Mouse (Mus musculus): ENCODE results near the gene Cma1.
"Not testable (repeated sequence)": the region's sequence is repeated elsewhere in the genome, so short reads cannot be mapped to it uniquely, and the experiment has no call there.

The Cma1 gene

DNA sequence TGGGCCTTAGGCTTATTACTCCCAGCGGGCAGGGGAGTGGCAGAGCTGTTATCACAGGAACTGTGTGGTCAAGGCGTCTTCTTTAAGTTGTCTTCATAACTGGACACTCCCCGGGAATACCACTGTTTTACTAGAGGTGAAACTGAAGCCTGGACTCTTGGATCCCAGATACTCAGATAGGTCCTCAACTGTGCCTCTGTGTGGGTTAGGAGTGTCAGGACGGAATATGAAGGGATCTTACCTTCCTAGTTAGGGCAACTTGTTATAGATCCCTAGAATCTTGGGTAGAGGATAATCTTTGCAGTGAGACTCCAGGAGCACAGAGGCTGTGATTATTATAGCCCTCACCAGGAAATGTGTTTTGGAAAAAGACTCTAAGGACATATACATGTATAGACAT lies at the start of gene Cma1:
Gene Cma1, minus strand, starts transcription at position 101 of the 400 bp plus-strand sequence.
- DNase-seq (ENCODE audit: low spot score in 2 of 2): no peak

DNA sequence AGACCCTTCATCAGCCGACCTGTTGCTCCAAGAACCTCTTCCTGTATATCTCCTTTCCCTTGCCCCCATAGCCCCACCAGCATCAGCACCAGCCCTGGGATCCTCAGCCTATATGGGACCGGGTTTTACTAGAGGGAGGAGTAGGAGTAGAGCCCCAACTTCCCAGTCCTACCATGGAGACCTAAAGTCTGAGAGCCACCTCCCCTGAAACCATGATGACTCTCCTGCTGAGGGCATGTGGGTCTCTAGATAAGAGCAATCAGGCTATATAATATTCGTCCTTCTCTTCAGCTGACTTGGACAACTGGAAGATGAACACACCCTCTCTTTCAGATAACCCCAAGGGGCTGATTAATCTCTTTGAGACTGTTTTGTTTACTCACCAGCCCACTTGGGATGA lies 43.0 kb upstream of the Cma1 start:
- not testable (repeated sequence) for DNase-seq (ENCODE audit: low spot score in 2 of 2)

DNA sequence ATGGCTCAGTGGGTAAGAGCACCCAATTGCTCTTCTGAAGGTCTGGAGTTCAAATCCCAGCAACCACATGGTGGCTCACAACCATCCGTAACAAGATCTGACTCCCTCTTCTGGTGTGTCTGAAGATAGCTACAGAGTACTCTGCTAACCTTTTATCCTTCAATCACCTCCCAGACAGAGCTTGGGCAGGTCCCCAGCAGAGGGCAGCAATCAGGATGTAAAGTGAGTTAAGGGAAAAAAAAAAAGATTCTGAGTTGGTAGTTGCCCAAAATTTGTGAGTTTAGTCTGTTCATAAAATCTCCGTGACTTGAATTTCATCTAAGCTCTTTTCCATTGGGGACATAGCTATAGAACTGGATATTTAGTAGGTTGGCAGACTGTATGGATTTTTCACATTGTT lies 19.4 kb upstream of the Cma1 start:
- not testable (repeated sequence) for DNase-seq (ENCODE audit: low spot score in 2 of 2)

- no peak for DNase-seq (ENCODE audit: low spot score in 2 of 2)
Measured at GRCm38 (mm10) chr14:55963263-55963662, 18.8 kb upstream of the Cma1 start.

DNA sequence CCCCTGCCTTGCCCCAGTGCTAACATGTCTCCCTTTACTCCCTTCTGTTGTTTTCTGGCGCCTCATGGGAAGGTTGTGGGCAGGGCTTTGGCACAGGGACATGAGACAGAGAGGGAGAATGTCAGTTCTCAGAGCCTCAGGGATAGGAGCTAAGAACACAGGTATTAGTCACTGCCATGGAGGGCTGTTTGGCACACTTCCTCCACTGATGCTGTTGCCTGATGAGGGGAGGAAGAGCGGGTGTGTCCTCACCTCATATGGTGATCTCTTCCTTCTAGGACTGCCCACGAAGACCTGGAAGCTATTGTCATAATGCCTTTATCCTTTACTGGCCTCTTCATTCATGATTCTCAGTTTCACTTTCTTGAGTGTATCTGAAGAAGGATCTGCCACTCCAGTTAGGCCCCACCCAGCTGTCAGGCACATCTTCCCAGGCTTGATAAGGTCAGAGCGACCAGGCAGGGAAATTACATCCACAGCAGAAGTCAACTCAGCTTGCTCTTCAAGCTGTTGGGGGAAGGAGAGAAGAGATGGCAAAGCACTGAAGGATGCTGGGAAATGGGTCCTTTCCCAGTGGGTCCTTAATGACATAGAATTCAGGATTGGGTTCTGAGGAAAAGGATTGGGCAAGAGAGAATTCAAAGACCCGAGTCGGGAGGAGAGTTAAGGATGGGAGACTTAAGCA lies 6.0 kb upstream of the Cma1 start, which contains the start of gene Cma2:
Gene Cma2, plus strand, starts transcription at position 635 of the 685 bp plus-strand sequence.
- no peak for DNase-seq (ENCODE audit: low spot score in 2 of 2)

DNA sequence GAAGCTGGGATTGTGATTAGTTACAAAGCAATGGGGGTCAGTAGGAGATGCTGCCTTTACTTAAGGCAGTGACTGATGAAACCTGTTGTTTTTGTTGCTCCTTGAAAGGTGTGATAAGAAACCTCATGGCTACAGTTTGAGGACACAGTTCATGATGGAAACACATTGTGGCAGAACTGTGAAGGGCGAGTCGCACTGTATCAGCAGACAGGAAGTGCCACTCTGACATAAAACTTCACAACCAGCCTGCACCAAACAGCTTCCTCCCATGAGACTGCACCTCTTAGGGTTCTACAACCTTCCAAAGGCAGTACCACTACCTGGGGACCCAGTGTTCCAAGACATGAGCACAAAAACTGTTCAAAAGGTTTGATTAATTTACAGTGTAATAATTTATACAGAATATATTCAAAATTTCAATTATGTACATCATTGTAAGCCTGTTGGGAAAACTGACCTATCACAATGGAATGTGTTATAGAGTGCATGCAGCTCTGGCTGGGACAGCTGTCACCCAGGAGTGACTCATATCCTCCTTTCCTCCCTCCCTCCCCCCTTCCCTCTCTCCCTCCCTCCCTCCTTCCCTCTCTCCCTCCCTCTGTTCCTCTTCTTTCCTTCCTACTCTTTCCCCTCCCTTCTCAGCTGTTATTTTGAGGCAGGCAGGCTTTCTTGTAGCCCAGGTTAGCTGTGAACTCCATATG lies 1.9 kb upstream of the Cma1 start:
- DNase-seq (ENCODE audit: low spot score in 2 of 2): no peak

DNA sequence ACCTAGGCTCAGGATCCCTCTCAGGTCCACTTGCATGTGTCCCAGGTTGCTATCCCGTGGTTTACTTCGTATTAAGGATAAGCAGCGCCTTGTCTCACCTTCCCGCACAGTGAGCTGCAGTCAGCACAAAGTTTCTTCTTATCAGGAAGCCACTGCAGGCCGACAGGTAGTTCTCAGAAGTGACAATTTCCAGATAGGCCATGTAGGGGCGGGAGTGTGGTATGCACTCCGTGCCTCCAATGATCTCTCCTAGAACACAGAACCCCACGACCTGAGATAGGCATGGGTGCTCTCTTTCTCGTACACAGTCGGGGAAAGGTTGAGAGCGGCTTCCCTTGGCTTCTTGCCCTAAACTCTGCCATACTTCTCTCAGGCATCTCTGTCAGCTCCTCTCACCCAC lies 874 bp downstream of the Cma1 start:
- no peak for DNase-seq (ENCODE audit: low spot score in 2 of 2)

- no peak for DNase-seq (ENCODE audit: low spot score in 2 of 2)
Measured at GRCm38 (mm10) chr14:55940070-55940800, 4.2 kb downstream of the Cma1 start.

GRCm38 (mm10) chr14:55933586-55933985 lies 10.9 kb downstream of the Cma1 start:
- no peak for DNase-seq (ENCODE audit: low spot score in 2 of 2)

DNA sequence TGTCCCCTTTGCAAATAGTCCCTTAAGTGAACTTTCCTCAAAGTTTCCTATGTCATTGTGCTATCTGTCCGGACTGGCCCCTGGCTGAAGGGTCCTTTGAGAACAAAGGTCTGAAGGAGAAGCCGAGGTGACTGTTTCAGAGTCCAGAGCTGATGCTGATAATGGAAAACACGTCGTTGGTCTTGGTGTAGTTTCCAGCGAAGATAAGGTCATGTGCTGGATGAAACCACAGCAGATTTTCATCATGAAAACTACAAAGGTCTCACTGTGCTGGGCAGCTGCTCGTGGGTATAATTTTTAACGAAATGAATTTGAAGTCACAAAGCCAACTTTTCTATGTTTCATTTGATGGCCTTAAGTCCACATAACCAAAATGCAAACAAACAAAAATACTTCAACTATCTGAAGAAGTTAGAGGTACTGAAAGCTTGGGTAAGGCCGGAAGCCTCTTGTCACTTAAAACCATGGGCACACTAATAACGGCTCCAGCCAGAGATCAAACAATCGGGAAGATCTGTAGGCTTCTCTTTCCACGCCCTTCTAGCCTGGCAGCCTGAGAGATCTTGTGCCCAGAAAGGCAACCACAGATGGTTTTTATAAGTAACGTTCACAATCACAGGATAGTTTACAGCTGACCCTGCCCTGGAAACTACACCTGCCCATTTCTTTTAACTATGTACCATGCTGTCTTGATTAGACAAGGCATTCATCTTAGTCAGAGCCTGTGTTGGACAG lies 15.0 kb downstream of the Cma1 start:
- no peak for DNase-seq (ENCODE audit: low spot score in 2 of 2)

GRCm38 (mm10) chr14:55926847-55927246 lies 17.6 kb downstream of the Cma1 start:
- no peak for DNase-seq (ENCODE audit: low spot score in 2 of 2)

GRCm38 (mm10) chr14:55922475-55923232 lies 21.8 kb downstream of the Cma1 start:
- no peak for DNase-seq (ENCODE audit: low spot score in 2 of 2)

DNA sequence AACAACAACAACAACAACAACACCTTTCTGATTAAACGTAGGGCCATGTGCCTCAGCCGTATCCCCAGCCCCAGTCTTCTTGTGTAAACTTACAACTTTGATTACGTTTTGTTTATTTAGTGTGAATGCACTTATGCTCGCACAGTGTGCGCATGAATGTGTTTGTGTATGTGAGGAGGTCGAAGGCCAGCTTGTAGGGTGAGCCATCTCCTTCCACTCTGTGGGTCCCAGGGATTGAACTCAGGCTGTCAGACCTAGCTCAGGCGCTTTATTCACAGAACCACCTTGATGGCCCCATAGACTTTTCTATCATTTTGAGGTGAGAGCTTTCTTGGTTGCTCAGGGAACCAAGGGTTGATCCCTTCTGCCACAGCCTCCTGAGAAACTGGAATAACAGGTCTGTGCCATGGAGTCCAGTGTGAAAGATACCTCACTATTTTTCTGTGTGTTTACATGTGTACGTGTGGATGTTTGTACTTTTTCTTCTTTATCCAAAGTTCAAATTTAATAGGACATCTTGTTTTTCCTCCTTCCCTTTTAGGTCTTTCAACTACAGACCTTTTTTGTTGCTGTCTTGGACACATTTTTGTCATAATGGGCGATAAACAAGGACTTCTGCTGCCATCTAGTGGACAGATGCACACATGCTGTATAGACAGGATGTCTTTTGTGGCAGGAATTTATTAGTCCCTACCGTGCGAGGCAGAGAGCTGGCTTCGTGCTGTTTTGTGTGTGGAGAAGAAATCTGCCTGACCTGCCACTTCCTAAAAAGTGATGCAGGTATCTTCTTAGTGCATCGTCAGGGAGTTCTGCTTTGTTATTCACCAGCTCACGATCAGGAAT lies 26.0 kb downstream of the Cma1 start:
- peak; percentile 59 to 68 for DNase-seq (ENCODE audit: low spot score in 2 of 2)

DNA sequence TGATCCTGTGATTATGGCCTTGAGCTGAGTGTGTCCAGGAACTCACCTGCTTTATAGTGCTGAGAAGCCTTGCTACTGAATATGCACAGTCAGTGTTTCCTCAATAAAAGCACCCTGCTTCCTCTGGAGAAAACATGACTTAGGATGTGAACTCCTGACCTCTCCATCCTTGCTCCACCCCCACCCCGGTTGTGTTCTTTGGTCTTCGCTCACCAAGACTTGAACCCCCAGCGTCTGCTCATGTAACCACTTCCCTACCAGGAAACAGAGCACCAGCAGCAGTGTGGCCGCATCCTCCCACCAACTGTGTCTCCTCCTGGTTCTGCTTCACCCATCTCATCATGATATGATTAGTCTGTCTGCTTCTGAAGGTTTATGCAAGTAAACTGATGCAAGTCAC lies 31.1 kb downstream of the Cma1 start:
- no peak for DNase-seq (ENCODE audit: low spot score in 2 of 2)

GRCm38 (mm10) chr14:55905518-55905917 lies 39.0 kb downstream of the Cma1 start:
- DNase-seq (ENCODE audit: low spot score in 2 of 2): no peak

GRCm38 (mm10) chr14:55900414-55900755 lies 44.1 kb downstream of the Cma1 start:
- no peak for DNase-seq (ENCODE audit: low spot score in 2 of 2)

DNA sequence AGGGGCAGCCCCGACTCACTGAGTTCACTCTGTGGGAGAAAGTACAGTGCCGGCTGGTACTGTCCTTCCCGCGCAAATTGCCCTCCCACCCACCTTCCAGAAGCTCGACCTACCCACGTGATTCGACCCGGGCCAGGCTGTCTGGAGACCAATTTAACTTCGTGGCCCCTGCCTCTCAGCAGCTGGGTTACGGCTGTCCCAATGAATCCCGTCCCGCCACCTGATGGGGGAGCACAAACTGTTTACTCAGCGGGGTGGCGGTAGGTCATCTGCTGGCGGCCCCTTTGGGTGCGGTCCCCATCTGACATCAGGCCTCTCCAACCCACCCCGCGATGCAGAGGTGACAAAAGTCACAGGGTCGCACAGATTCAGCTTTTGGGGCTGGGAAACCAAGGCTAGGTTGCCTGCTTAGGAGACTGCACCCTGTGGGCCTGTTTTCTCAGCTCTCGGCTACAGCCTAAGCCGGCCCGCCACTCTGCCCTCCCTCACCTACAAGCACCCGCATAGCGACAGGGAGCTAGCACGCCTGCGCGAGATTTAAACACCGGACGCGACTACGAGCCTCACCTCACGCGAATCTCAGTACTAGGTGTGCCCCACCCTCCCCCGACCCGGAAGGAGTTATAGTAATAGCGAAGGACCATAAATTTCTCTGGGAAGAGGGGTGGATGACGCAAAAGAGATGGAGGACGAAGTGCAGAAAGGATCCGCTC lies 44.6 kb downstream of the Cma1 start, which contains the start of gene Sdr39u1:
Gene Sdr39u1, minus strand, starts transcription at position 593 of the 713 bp plus-strand sequence.
- DNase-seq (ENCODE audit: low spot score in 2 of 2): peak; percentile 87 to 88

DNA sequence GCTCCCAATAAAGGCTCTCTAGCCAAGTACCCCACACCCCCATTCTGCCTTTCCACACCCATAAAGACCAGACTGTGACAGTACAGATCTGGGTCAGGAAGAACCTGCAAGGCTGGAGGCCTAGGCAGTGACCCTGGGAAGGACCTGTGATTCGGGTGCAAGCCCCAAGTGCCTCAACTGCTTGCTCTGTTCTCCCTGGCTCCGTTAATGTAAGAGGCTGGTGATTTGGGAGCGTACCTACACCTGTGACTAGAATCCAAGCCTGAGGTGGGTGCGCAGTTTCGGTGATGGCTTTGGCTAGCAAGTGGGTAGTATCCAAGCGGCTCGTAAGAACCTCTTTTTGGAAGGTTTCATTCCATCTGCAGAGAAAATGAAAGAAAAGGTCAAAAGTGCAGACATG lies 45.5 kb downstream of the Cma1 start:
- no peak for DNase-seq (ENCODE audit: low spot score in 2 of 2)

- no peak for DNase-seq (ENCODE audit: low spot score in 2 of 2)
Measured at GRCm38 (mm10) chr14:55897671-55898070, 46.8 kb downstream of the Cma1 start.
